Mouse (Mus musculus): ENCODE measurements around the gene Tmprss15. TPM values are rescaled to one million over a fixed set of nuclear protein-coding genes. Genes with fewer than 3 reads are reported as not detected.

The Tmprss15 gene
- polyA plus RNA-seq (2014; fragmentation: Nextera tagmentation; extraction: Ambion mirVana), result not detected in 2 replicates

DNA sequence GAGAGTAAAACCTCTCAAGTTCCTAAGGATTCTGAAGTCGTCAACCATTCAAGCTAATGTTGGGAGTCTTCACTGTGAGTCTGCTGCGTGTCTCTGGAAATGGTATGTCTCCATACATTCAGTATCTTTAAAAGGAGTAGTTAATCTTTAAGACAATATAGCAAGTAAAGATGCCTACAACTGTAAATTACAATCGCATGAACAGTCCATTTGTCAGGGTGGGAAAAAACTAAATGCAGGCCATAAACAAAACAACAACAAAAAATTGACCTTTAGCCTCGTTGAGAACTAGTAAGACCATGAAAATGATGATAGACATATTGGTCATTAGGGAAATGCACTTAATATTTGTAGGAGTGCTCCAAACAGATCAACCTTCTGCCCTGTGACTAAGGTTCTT is at the start of gene Tmprss15:
Gene Tmprss15 (minus strand): TSS at position 101 of the 400 bp plus-strand sequence.
- Histone ChIP-seq H3K4me1 (replicated peaks; ENCODE audit: control insufficient read depth, insufficient read depth, low read length) (no peaks in the 10 kb centered on the region), H3K9ac (ENCODE audit: low read depth, low read length) (no peak within 1 kb of the TSS), H3K27me3 (replicated peaks; ENCODE audit: control insufficient read depth, insufficient read depth, low read length) (no peaks in the 10 kb centered on the region), H3K4me3 (ENCODE audit: low read depth, low read length) (no peak within 1 kb of the TSS), H3K4me2 (no peak within 1 kb of the TSS), H3K9me3 (ENCODE audit: control insufficient read depth, low read length) (no peaks in the 10 kb centered on the region), H3K27ac (ENCODE audit: low read depth, low read length) (no peak within 1 kb of the TSS), H3K36me3 (ENCODE audit: control insufficient read depth, insufficient read depth, low read length) (no peaks in the 10 kb centered on the region)
- ATAC-seq (replicated peaks; ENCODE audit: low FRiP score), result no peak
- 76% methylated on average over 4 of the region's 4 CpGs for WGBS
- DNase-seq (ENCODE audit: low spot score), result no peak

DNA sequence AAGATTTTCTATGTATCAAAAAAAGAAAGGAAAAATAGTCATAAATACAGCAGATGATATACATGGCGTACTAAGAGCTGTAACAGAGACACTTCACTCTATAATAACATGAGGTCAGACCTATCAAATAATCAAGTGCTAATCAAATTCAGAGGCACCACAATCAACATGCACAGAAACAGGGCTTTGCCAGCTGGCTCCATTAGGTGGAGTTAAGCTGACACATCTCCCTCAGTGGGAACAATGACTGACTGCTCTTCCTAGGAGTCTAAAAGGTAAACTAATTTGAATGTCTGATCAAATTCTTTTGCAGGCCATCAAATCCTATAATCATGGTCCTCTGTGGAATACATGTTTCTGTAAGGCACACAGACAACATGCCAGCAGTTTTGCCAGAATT is 24.0 kb upstream of the Tmprss15 start:
- no peak for DNase-seq (ENCODE audit: low spot score)
- H3K36me3 ChIP-seq (ENCODE audit: control insufficient read depth, insufficient read depth, low read length), result no peaks in the 10 kb centered on the region
- H3K9me3 ChIP-seq (ENCODE audit: control insufficient read depth, low read length), result no peaks in the 10 kb centered on the region
- H3K27ac ChIP-seq (ENCODE audit: low read depth, low read length), result no peak overlapping the region
- H3K4me2 ChIP-seq, result no peak overlapping the region
- no peaks in the 10 kb centered on the region for H3K27me3 ChIP-seq (replicated peaks; ENCODE audit: control insufficient read depth, insufficient read depth, low read length)
- WGBS, result 86% methylated on average over 1 of the region's 1 CpGs
- H3K4me3 ChIP-seq (ENCODE audit: low read depth, low read length), result no peak overlapping the region
- H3K9ac ChIP-seq (ENCODE audit: low read depth, low read length), result no peak overlapping the region
- no peaks in the 10 kb centered on the region for H3K4me1 ChIP-seq (replicated peaks; ENCODE audit: control insufficient read depth, insufficient read depth, low read length)
- ATAC-seq (replicated peaks; ENCODE audit: low FRiP score), result no peak

DNA sequence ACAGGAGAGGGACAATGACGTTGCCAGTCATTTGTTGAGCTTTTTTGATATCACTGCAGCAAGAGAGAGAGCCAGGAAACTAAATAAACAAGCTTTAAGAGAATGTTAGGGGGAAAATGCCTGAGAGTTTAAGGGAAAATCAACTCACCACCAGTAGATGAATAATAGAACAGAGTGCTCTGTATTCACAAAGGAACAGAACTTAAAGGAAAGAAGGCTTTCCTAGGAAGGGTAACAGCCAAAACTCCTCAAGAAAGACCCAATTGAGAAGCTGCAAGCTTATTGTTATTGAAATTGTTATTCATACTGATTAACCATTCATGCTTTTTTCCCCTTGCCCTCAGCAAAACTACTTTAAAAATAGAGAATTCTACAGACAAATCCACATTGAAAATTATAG is 18.6 kb upstream of the Tmprss15 start:
- no peaks in the 10 kb centered on the region for H3K9me3 ChIP-seq (ENCODE audit: control insufficient read depth, low read length)
- ATAC-seq (replicated peaks; ENCODE audit: low FRiP score) (no peak), DNase-seq (ENCODE audit: low spot score) (no peak)
- no peaks in the 10 kb centered on the region for H3K36me3 ChIP-seq (ENCODE audit: control insufficient read depth, insufficient read depth, low read length)
- H3K4me2 ChIP-seq, result no peak overlapping the region
- H3K27ac ChIP-seq (ENCODE audit: low read depth, low read length), result no peak overlapping the region
- H3K4me1 ChIP-seq (replicated peaks; ENCODE audit: control insufficient read depth, insufficient read depth, low read length), result no peaks in the 10 kb centered on the region
- H3K9ac ChIP-seq (ENCODE audit: low read depth, low read length), result no peak overlapping the region
- no peaks in the 10 kb centered on the region for H3K27me3 ChIP-seq (replicated peaks; ENCODE audit: control insufficient read depth, insufficient read depth, low read length)
- 35% methylated on average over 1 of the region's 1 CpGs for WGBS
- H3K4me3 ChIP-seq (ENCODE audit: low read depth, low read length), result no peak overlapping the region

DNA sequence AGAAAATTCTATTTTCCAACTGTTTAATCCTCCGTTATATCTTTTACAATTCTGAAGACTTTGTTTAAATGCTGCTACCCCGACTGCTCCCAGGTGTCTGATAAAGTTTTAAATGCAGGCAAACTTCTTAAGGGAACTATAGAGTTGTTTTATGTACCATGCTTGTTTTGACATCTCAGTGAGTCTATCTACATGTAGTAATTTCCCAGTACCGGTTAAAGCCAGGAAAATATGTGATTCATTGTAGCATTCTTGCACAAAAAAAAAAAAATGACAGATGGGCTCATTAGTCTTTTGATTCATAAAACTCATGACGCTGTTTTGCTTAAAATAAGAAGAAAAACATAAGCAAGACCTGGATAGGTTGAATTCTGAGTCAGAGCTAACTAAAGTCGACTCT is 18.1 kb upstream of the Tmprss15 start:
- no peak overlapping the region for H3K9ac ChIP-seq (ENCODE audit: low read depth, low read length)

DNA sequence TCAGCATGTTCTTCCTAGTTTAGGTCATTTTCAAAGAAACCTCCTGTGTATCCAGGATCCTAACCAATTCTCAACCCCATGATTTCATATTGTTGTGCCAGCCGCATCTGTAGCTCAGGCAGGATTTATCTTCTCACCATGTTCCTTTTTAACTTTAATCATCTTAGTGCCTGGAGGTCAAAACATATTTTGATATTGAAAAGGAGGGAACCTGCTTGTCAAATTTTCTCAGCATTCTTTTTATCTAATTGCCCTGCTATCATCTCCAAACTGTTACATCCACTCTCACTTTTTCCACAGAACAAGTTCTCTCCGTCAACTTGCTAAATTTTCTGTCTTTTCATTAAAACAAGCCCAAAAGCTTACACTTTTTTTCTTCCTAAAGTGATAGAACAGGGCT is 9.4 kb upstream of the Tmprss15 start:
- no peak for DNase-seq (ENCODE audit: low spot score)
- no peak overlapping the region for H3K9ac ChIP-seq (ENCODE audit: low read depth, low read length)
- 87% methylated on average over 2 of the region's 2 CpGs for WGBS
- H3K4me1 ChIP-seq (replicated peaks; ENCODE audit: control insufficient read depth, insufficient read depth, low read length), result no peaks in the 10 kb centered on the region
- H3K36me3 ChIP-seq (ENCODE audit: control insufficient read depth, insufficient read depth, low read length), result no peaks in the 10 kb centered on the region
- H3K4me3 ChIP-seq (ENCODE audit: low read depth, low read length), result no peak overlapping the region
- H3K9me3 ChIP-seq (ENCODE audit: control insufficient read depth, low read length), result no peaks in the 10 kb centered on the region
- no peak overlapping the region for H3K4me2 ChIP-seq
- no peaks in the 10 kb centered on the region for H3K27me3 ChIP-seq (replicated peaks; ENCODE audit: control insufficient read depth, insufficient read depth, low read length)
- H3K27ac ChIP-seq (ENCODE audit: low read depth, low read length), result no peak overlapping the region
- ATAC-seq (replicated peaks; ENCODE audit: low FRiP score), result no peak

More for the DNA sequence above, 18.1 kb upstream of the Tmprss15 start:
- no peaks in the 10 kb centered on the region for H3K9me3 ChIP-seq (ENCODE audit: control insufficient read depth, low read length)
- H3K27me3 ChIP-seq (replicated peaks; ENCODE audit: control insufficient read depth, insufficient read depth, low read length), result no peaks in the 10 kb centered on the region
- DNase-seq (ENCODE audit: low spot score) (no peak), ATAC-seq (replicated peaks; ENCODE audit: low FRiP score) (no peak)
- 80% methylated on average over 5 of the region's 5 CpGs for WGBS
- no peak overlapping the region for H3K27ac ChIP-seq (ENCODE audit: low read depth, low read length)
- no peaks in the 10 kb centered on the region for H3K4me1 ChIP-seq (replicated peaks; ENCODE audit: control insufficient read depth, insufficient read depth, low read length)
- no peaks in the 10 kb centered on the region for H3K36me3 ChIP-seq (ENCODE audit: control insufficient read depth, insufficient read depth, low read length)
- H3K4me2 ChIP-seq, result no peak overlapping the region
- no peak overlapping the region for H3K4me3 ChIP-seq (ENCODE audit: low read depth, low read length)

DNA sequence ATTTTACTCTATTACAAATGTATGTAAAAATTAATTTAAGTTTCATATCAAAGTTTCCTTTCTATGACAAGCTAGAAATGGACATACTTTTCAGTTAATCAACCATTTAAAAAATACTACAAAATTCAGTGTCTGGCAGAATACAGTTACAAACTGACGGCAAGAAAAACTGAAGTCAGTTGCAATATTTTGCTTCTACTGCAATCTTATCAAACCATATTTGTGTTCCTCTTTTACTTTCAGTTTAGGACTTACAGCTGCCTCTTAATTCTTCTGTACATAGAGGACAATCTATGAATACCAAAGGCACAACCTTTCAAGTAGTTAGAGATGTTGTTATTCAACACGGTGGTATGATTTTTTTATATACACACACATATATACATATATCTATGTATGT is 7.4 kb upstream of the Tmprss15 start:
- no peak for DNase-seq (ENCODE audit: low spot score)
- WGBS, result 90% methylated on average over 2 of the region's 2 CpGs

DNA sequence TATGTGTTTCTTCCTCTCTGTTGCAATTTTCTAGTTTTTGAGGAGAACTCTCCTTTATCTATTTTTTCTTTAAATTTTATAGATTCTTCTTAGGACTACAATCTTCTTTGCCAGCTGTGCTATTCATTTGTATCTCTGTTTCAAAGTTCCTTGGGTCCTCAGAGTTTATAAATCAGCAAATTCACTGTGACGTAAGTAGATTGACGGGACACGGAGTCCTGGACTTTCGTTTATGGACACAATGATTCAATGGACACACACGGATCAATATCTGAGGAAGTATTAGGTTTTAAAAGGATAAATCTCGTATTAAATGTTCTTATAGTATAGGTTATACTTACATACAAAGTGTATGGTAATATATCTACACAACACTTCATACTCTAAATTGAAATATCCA is 4.3 kb downstream of the Tmprss15 start:
- Histone ChIP-seq H3K4me3 (ENCODE audit: low read depth, low read length) (no peak overlapping the region), H3K27me3 (replicated peaks; ENCODE audit: control insufficient read depth, insufficient read depth, low read length) (no peaks in the 10 kb centered on the region), H3K4me1 (replicated peaks; ENCODE audit: control insufficient read depth, insufficient read depth, low read length) (no peaks in the 10 kb centered on the region), H3K36me3 (ENCODE audit: control insufficient read depth, insufficient read depth, low read length) (no peaks in the 10 kb centered on the region), H3K27ac (ENCODE audit: low read depth, low read length) (no peak overlapping the region), H3K4me2 (no peak overlapping the region), H3K9me3 (ENCODE audit: control insufficient read depth, low read length) (no peaks in the 10 kb centered on the region), H3K9ac (ENCODE audit: low read depth, low read length) (no peak overlapping the region)
- 76% methylated on average over 6 of the region's 6 CpGs for WGBS
- ATAC-seq (replicated peaks; ENCODE audit: low FRiP score) (no peak), DNase-seq (ENCODE audit: low spot score) (no peak)

More for the DNA sequence above, 7.4 kb upstream of the Tmprss15 start:
- Histone ChIP-seq H3K4me1 (replicated peaks; ENCODE audit: control insufficient read depth, insufficient read depth, low read length) (no peaks in the 10 kb centered on the region), H3K27me3 (replicated peaks; ENCODE audit: control insufficient read depth, insufficient read depth, low read length) (no peaks in the 10 kb centered on the region), H3K36me3 (ENCODE audit: control insufficient read depth, insufficient read depth, low read length) (no peaks in the 10 kb centered on the region), H3K9me3 (ENCODE audit: control insufficient read depth, low read length) (no peaks in the 10 kb centered on the region), H3K27ac (ENCODE audit: low read depth, low read length) (no peak overlapping the region), H3K4me2 (no peak overlapping the region), H3K4me3 (ENCODE audit: low read depth, low read length) (no peak overlapping the region), H3K9ac (ENCODE audit: low read depth, low read length) (no peak overlapping the region)
- no peak for ATAC-seq (replicated peaks; ENCODE audit: low FRiP score)

DNA sequence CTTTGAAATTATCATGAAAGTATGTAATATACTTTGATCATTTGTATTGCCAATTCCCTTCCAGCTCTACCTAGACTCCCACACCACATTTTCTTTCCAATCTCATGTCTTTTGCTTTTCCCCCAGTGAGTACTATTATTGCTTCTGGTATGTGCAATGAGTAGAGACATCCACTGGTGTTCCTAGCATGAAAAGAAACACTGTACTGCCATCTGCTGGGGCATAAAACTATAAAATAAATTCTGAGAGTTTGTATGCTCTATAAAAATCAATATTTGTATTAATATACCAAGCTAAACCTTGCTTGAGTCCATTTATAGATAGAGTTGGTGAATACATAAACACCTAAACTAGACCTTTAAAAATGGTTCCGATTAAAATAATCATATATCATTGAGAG is 27.0 kb downstream of the Tmprss15 start:
- 81% methylated on average over 1 of the region's 1 CpGs for WGBS
- Histone ChIP-seq H3K4me3 (ENCODE audit: low read depth, low read length) (no peak overlapping the region), H3K27ac (ENCODE audit: low read depth, low read length) (no peak overlapping the region), H3K4me2 (no peak overlapping the region), H3K9ac (ENCODE audit: low read depth, low read length) (no peak overlapping the region), H3K9me3 (ENCODE audit: control insufficient read depth, low read length) (no peaks in the 10 kb centered on the region), H3K36me3 (ENCODE audit: control insufficient read depth, insufficient read depth, low read length) (no peaks in the 10 kb centered on the region), H3K4me1 (replicated peaks; ENCODE audit: control insufficient read depth, insufficient read depth, low read length) (no peaks in the 10 kb centered on the region), H3K27me3 (replicated peaks; ENCODE audit: control insufficient read depth, insufficient read depth, low read length) (no peaks in the 10 kb centered on the region)
- DNase-seq (ENCODE audit: low spot score), result no peak
- no peak for ATAC-seq (replicated peaks; ENCODE audit: low FRiP score)

DNA sequence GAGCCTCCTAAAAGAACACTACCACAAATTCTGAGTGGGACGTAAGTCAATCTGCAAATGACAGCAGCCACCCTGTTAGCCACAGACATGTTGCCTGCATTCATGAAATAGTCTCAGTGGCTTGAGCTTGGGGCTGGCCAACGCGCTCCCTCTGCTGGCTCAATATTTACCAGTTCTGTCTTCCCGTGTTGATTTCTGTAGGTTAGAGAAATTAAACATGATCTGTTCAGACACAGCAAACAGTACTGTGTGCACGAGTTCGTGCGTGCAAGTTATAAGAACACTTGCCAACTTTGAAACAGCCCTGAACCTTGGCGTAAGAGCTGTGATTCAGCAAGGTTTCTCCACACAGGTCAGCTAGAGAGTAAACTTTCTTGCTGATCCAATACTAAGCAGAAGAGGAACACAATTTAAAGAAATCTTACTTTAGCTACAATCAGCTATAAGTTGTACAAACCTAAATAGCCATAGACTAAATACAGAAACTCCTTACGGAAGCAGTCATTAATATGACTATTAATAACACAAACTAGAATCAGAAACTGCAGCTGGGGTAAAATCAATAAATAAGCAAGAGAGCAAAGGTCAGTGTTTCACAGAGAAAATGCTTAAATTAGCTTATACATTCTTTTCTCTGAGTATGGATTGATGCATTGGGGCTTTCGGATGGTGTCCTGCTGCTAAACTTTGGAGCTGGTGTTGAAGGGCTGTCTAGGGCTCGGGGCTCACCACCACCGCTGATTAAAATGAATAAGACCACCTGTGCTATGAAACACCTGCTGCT is 31.9 kb downstream of the Tmprss15 start:
- Histone ChIP-seq H3K27me3 (replicated peaks; ENCODE audit: control insufficient read depth, insufficient read depth, low read length) (no peaks in the 10 kb centered on the region), H3K36me3 (ENCODE audit: control insufficient read depth, insufficient read depth, low read length) (no peaks in the 10 kb centered on the region), H3K9me3 (ENCODE audit: control insufficient read depth, low read length) (no peaks in the 10 kb centered on the region), H3K9ac (ENCODE audit: low read depth, low read length) (no peak overlapping the region), H3K27ac (ENCODE audit: low read depth, low read length) (no peak overlapping the region), H3K4me2 (no peak overlapping the region), H3K4me3 (ENCODE audit: low read depth, low read length) (no peak overlapping the region), H3K4me1 (replicated peaks; ENCODE audit: control insufficient read depth, insufficient read depth, low read length) (no peaks in the 10 kb centered on the region)
- WGBS, result 63% methylated on average over 12 of the region's 12 CpGs
- DNase-seq (ENCODE audit: low spot score) (no peak), ATAC-seq (replicated peaks; ENCODE audit: low FRiP score) (no peak)

All from liver, embryonic 11.5 days (tissue).